Mouse (Mus musculus) thymus, postnatal 10 days (tissue): ENCODE results near the gene Sav1.

Experiments used
- DNase-seq, 2 experiments: peaks; one replicate each; pipeline ENCODE4 v3.0.0; 2021; ENCODE audit warnings: low spot score in 2 of 2

Gene Sav1

DNA sequence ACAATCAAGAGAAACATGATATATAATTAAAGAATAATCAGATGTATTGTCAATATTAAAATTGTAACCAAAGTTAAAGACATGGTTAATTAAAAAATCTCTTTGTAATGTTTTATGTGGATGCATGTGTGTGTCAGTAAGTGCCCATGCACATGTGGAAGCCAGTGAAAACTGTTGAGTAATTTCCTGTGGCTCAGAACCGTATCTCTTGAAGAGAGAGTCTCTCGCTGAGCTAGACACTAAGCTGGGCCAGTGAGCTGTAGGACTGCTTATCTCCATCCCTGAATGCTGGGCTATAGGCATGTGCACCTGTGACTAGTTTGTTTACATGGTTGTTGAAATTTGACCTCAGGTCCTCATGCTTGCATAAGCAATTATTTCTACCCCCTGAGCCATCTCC, 29.4 kb downstream of the Sav1 start:
- no peak for DNase-seq

DNA sequence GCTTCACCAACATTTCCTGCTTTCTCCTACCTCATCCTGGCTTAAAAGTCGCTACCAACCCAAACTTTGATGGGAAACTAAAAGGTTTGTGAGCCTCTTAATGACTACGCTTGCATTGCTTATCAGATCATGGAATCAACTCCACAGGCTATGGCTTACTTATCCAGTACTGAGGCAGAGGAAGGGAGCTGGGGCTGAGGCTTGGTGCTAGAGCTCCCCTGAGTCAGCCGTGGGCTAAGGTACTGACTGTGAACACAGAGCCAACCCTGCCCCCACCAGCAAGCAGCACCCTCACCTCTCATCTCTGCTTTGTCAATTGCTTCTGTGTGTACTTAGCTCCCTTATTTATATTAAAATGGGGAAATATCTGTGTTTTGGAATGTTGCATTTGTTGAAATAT, 39.3 kb downstream of the Sav1 start:
- no peak for DNase-seq

- DNase-seq, result no peak
Measured at GRCm38 (mm10) chr12:69945861-69946260, 40.9 kb downstream of the Sav1 start.

DNA sequence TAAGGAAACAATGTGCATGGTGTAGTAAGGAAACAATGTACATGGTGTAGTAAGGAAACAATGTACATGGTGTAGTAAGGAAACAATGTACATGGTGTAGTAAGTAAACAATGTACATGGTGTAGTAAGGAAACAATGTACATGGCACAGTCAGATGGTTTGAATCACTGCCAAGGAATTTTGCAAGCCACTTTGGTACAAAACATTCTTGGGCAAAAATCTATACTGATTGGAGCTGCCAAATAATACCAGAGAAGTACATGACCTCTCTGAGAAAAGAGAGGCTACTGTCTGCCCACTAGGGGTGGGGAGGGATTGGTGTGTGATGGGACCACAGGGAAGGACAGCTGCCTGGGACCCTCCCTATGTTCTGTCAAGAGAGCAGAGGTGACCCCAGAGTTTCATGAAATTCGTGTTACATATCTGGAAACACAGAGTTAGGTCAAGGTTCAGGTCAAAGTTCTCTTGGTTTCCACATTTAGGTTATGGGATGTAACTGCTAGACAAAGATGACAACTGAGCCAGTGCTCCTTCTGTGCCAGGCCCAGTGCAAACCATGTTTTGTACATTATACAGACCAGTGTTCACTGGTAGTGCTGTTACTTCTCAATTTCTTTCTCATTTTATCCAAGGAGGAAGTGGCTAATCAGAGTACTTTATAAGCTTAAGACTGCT, 45.0 kb downstream of the Sav1 start:
- no peak for DNase-seq

DNA sequence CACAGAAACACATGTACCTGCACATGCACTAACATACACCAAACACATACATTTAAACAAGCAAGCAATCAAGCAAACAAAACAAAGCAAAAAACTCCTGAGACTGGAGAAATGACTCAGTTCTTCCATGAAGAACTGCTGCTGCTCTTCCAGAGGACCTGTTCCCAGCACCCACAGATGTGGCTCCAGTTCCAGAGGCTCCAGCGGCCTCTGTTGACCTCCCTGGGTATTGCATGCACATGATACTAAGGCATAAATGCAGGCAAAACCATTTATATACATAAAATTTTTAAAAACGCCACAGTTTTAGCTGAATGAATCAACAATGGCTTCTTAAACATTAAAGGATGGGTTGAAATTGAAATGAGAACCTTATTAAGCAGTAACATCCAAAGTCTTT, 47.5 kb downstream of the Sav1 start:
- no peak for DNase-seq

GRCm38 (mm10) chr12:69937731-69938130, 49.1 kb downstream of the Sav1 start:
- DNase-seq, result no peak

DNA sequence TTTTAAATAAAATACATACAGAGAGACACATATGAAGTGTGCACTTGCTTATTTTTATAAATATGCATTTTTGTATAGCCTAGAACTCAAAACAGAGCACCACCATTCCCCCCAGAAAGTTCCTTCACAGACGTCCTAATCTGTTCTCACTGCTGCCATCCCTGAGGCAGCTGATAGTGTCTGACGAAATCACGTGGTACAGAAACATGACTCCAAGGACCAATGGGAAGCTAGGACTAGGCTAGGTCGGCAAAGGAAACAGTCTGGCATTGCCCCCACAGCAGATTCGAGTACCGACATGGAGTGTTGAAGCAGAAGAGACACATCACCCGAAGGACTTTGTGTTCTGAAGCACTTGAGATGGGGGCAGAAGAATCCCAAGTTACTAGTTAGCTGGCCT, 60.1 kb downstream of the Sav1 start:
- DNase-seq, result peak in 1 of 2 experiments; percentile 7

- peak; percentile 8 to 43 for DNase-seq
Measured at GRCm38 (mm10) chr12:69924012-69924411, 62.8 kb downstream of the Sav1 start.

- no peak for DNase-seq
Measured at GRCm38 (mm10) chr12:69923603-69924002, 63.2 kb downstream of the Sav1 start.

- DNase-seq, result no peak
Measured at GRCm38 (mm10) chr12:69923128-69923527, 63.7 kb downstream of the Sav1 start.

- DNase-seq, result no peak
Measured at GRCm38 (mm10) chr12:69922099-69922498, 64.7 kb downstream of the Sav1 start.

GRCm38 (mm10) chr12:69917870-69918269, 68.9 kb downstream of the Sav1 start:
- DNase-seq, result no peak
